Mouse (Mus musculus) liver, embryonic 14.5 days (tissue): Measurements from ENCODE around the gene Myo10. TPM values are rescaled to one million over a fixed set of nuclear protein-coding genes. Genes with fewer than 3 reads are reported as not detected.

Experiments used
- ATAC-seq: fragments of 200-750 bp; cut with Nextera tagmentation; 2 replicates; pipeline ENCODE4 v1.8.0; 2017; ENCODE audit warnings: moderate number of reproducible peaks, mild to moderate bottlenecking, moderate library complexity; ENCODE audit not compliant: insufficient read depth
- DNase-seq, 3 experiments: peaks; one replicate each; pipeline ENCODE4 v3.0.0-alpha.2; 2012 to 2013; ENCODE audit warnings: low read depth in 3 of 3, low spot score in 3 of 3
- H3K27ac ChIP-seq: fragments of 300-500 bp; sonication (generic); 2 replicates; pipeline ENCODE4 v1.5.1; 2014; ENCODE audit warnings: moderate library complexity, mild to moderate bottlenecking, control low read depth, inconsistent platforms
- H3K27me3 ChIP-seq: fragments of 300-500 bp; sonication (generic); 2 replicates; pipeline ENCODE4 v1.6.1; 2014; ENCODE audit warnings: mild to moderate bottlenecking, low read length, moderate library complexity; ENCODE audit not compliant: control insufficient read depth, insufficient read depth
- H3K36me3 ChIP-seq: fragments of 300-500 bp; sonication (generic); replicated peaks from 2 replicates; pipeline ENCODE4 v1.6.1; 2014; ENCODE audit warnings: low read depth; ENCODE audit not compliant: control insufficient read depth, insufficient read depth
- H3K4me1 ChIP-seq, 2 experiments: fragments of 200-500 bp in 1 of 2; fragments of 300-500 bp in 1 of 2; sonication (generic) in 1 of 2; replicated peaks; 2 replicates each; pipeline ENCODE4 v1.6.1; 2012 to 2014; ENCODE audit warnings: antibody characterized with exemption in 1 of 2, inconsistent platforms in 1 of 2, low read length in 1 of 2; ENCODE audit not compliant: control insufficient read depth in 2 of 2, insufficient read depth in 2 of 2
- H3K4me2 ChIP-seq: fragments of 300-500 bp; sonication (generic); 2 replicates; pipeline ENCODE4 v1.6.1; 2014; ENCODE audit warnings: low read depth, mild to moderate bottlenecking, control low read depth, moderate library complexity
- H3K4me3 ChIP-seq, 2 experiments: fragments of 200-500 bp in 1 of 2; fragments of 300-500 bp in 1 of 2; sonication (generic) in 1 of 2; 2 replicates each; pipeline ENCODE4 v1.5.1; 2012 to 2014; ENCODE audit warnings: low read depth in 2 of 2, low read length in 2 of 2, mild to moderate bottlenecking in 2 of 2, control low read depth in 1 of 2, inconsistent platforms in 1 of 2, moderate library complexity in 1 of 2; ENCODE audit not compliant: insufficient read depth in 1 of 2
- H3K9ac ChIP-seq: fragments of 300-500 bp; sonication (generic); replicated peaks from 2 replicates; pipeline ENCODE4 v1.6.1; 2014; ENCODE audit warnings: mild to moderate bottlenecking, control low read depth, moderate library complexity
- H3K9me3 ChIP-seq: fragments of 300-500 bp; sonication (generic); 2 replicates; pipeline ENCODE4 v1.6.1; 2016; ENCODE audit warnings: low read length, mixed read lengths; ENCODE audit not compliant: control insufficient read depth
- CTCF ChIP-seq: IDR thresholded peaks from 2 replicates; pipeline ENCODE4 v1.5.1; 2016; ENCODE audit warnings: antibody characterized with exemption, low read depth, control low read depth
- EP300 ChIP-seq: IDR thresholded peaks from 2 replicates; pipeline ENCODE4 v1.6.1; 2016; ENCODE audit warnings: antibody characterized with exemption, low read depth
- WGBS: fragments of 180-500 bp; shearing (Covaris S2); extraction: QIAGEN DNeasy Blood & Tissue Kit; methylation state at CpG from one replicate; pipeline ENCODE4 v1.1.7; 2014; ENCODE audit not compliant: insufficient replicate concordance; 5-methylcytosine and 5-hydroxymethylcytosine counted together
- polyA plus RNA-seq, 2 experiments: library from polyadenylated mRNA; depleted of rRNA in 1 of 2; stranded (reverse) in 1 of 2; unstranded in 1 of 2; fragments of >200 nt; fragmentation: Nextera tagmentation in 1 of 2; extraction: Ambion mirVana in 1 of 2; gene quantifications; 2 replicates each; pipeline versions ENCODE4 v1.2.1 to v1.2.3; 2012 to 2014

The Myo10 gene
- polyA plus RNA-seq, 2 experiments: 2.6 to 2.9 TPM

- Histone ChIP-seq H3K27ac (no peak overlapping the region), H3K36me3 (no peaks in the 10 kb centered on the region), H3K27me3 (no peaks in the 10 kb centered on the region), H3K4me1 (peaks cover 15 to 32% of the 10 kb centered on the region in 2 experiments), H3K9me3 (no peaks in the 10 kb centered on the region), H3K4me3 (no peak overlapping the region), H3K4me2 (no peak overlapping the region), H3K9ac (no peak overlapping the region)
- 35% methylated on average over 4 of the region's 4 CpGs for WGBS
- TF ChIP-seq EP300 (no peak), CTCF (no peak)
- ATAC-seq (no peak), DNase-seq (no peak)
Observed at GRCm38 (mm10) chr15:25605376-25605775, 16.9 kb upstream of the Myo10 start.

- ATAC-seq (peak; percentile 85), DNase-seq (peak in 2 of 3 experiments; percentile 41 to 48)
- H3K36me3 ChIP-seq: no peaks in the 10 kb centered on the region
- no peak overlapping the region for H3K4me3 ChIP-seq
- H3K9me3 ChIP-seq: no peaks in the 10 kb centered on the region
- TF ChIP-seq CTCF: no peak
- peak; percentile 88 for TF ChIP-seq EP300
- H3K27me3 ChIP-seq: no peaks in the 10 kb centered on the region
- peak overlapping the region; percentile 54 for H3K4me2 ChIP-seq
- no peak overlapping the region for H3K9ac ChIP-seq
- WGBS: 11% methylated on average over 3 of the region's 3 CpGs
- no peak overlapping the region for H3K27ac ChIP-seq
- H3K4me1 ChIP-seq: peaks cover 15 to 38% of the 10 kb centered on the region in 2 experiments
Observed at GRCm38 (mm10) chr15:25608742-25609141, 13.6 kb upstream of the Myo10 start.

GRCm38 (mm10) chr15:25609253-25609652, 13.1 kb upstream of the Myo10 start:
- TF ChIP-seq CTCF (no peak), EP300 (no peak)
- H3K4me1 ChIP-seq: peaks cover 15 to 38% of the 10 kb centered on the region in 2 experiments
- whole genome bisulfite sequencing: 5% methylated on average over 10 of the region's 10 CpGs
- H3K9me3 ChIP-seq: no peaks in the 10 kb centered on the region
- no peak overlapping the region for H3K27ac ChIP-seq
- no peaks in the 10 kb centered on the region for H3K27me3 ChIP-seq
- peak in 1 of 3 experiments; percentile 11 for DNase-seq
- ATAC-seq: peak; percentile 79
- peak overlapping the region; percentile 54 for H3K4me2 ChIP-seq
- H3K4me3 ChIP-seq: 0 out of 4 replicates have a peak overlapping the region, but pooled peaks of 1 of the 2 experiments have one; percentile 1
- no peak overlapping the region for H3K9ac ChIP-seq
- H3K36me3 ChIP-seq: no peaks in the 10 kb centered on the region

- no peaks in the 10 kb centered on the region for H3K9me3 ChIP-seq
- peaks cover 15 to 36% of the 10 kb centered on the region in 2 experiments for H3K4me1 ChIP-seq
- H3K4me3 ChIP-seq: no peak overlapping the region
- no peak overlapping the region for H3K27ac ChIP-seq
- no peaks in the 10 kb centered on the region for H3K27me3 ChIP-seq
- no peak overlapping the region for H3K4me2 ChIP-seq
- WGBS: 45% methylated on average over 6 of the region's 6 CpGs
- H3K36me3 ChIP-seq: no peaks in the 10 kb centered on the region
- TF ChIP-seq EP300 (no peak), CTCF (no peak)
- ATAC-seq (no peak), DNase-seq (no peak)
- H3K9ac ChIP-seq: no peak overlapping the region
Observed at GRCm38 (mm10) chr15:25611178-25611577, 11.1 kb upstream of the Myo10 start.

- peaks cover 0 to 20% of the 10 kb centered on the region in 2 experiments; a peak in 2 of 4 replicates for H3K4me1 ChIP-seq
- DNase-seq: no peak
- no peak overlapping the region for H3K9ac ChIP-seq
- no peaks in the 10 kb centered on the region for H3K36me3 ChIP-seq
- no peak for TF ChIP-seq CTCF
- peaks cover 21% of the 10 kb centered on the region for H3K27me3 ChIP-seq
- WGBS: 68% methylated on average over 4 of the region's 4 CpGs
- H3K4me3 ChIP-seq: no peak overlapping the region
- no peaks in the 10 kb centered on the region for H3K9me3 ChIP-seq
- H3K4me2 ChIP-seq: no peak overlapping the region
- H3K27ac ChIP-seq: no peak overlapping the region
- ATAC-seq: no peak
Observed at GRCm38 (mm10) chr15:25620560-25620959, 1.8 kb upstream of the Myo10 start.
